In genomic region chr1:191154314-191154713, GRCm38 (mm10) we compare ENCODE assay signal across 20 mouse cellular contexts. TPM values are rescaled to one million over a fixed set of nuclear protein-coding genes. Genes with fewer than 3 reads are reported as not detected.
DNase-seq lines count a peak whose midpoint lies in the region; ATAC-seq lines count a peak whose summit lies in the region.
"Had no signal": no experiment of that assay in that cellular context is flagged by ENCODE, and none has a peak within 500 bp of the region (broad histone marks: within the 10 kb centered on the region; RNA-seq: fewer than 3 reads in every experiment).

No protein-coding gene starts in this region.

- peak; percentile 81 for ATAC-seq in heart, embryonic 12.5 days (ENCODE audit: insufficient number of reproducible peaks, low FRiP score)
- ATAC-seq in kidney, embryonic 15.5 days (replicated peaks; ENCODE audit: low FRiP score) = 0 out of 2 replicates have a peak, but pooled peaks have one; percentile 49
- ATAC-seq in lung, embryonic 16.5 days (ENCODE audit: low read depth) = no peak

- intact Hi-C loops in heart, postnatal 25 days (cut with DNase I) = loop anchor here (5.0 kb wide), 1 partner anchor 123 kb away; no protein-coding TSS in a partner anchor

- H3K4me1 ChIP-seq in heart, embryonic 12.5 days (replicated peaks) = peaks cover 17% of the 10 kb centered on the region
- peaks cover 12% of the 10 kb centered on the region for H3K4me1 ChIP-seq in kidney, embryonic 15.5 days
- peaks cover 6% of the 10 kb centered on the region; the same call in 1 of the 2 replicates for H3K4me1 ChIP-seq in lung, embryonic 16.5 days (replicated peaks; ENCODE audit: control insufficient read depth, insufficient read depth, low read length)

- H3K27me3 ChIP-seq in heart, embryonic 12.5 days (replicated peaks) = no peaks in the 10 kb centered on the region
- no peaks in the 10 kb centered on the region for H3K27me3 ChIP-seq in kidney, embryonic 15.5 days
- no peaks in the 10 kb centered on the region for H3K27me3 ChIP-seq in lung, embryonic 16.5 days (ENCODE audit: control insufficient read depth, insufficient read depth, low read depth, low read length)

- WGBS in heart, embryonic 12.5 days = 18% methylated on average over 3 of the region's 3 CpGs
- WGBS in kidney, embryonic 15.5 days = 23% methylated on average over 3 of the region's 3 CpGs
- 21% methylated on average over 3 of the region's 3 CpGs for WGBS in lung, embryonic 16.5 days

- H3K9me3 ChIP-seq in heart, embryonic 12.5 days (replicated peaks) = peaks cover 18% of the 10 kb centered on the region
- peaks cover 10% of the 10 kb centered on the region; the same call in 1 of the 2 replicates for H3K9me3 ChIP-seq in kidney, embryonic 15.5 days (replicated peaks)
- H3K9me3 ChIP-seq in lung, embryonic 16.5 days (ENCODE audit: control insufficient read depth, low read length) = peaks cover 7% of the 10 kb centered on the region

- no peak overlapping the region for H3K9ac ChIP-seq in heart, embryonic 12.5 days
- no peak overlapping the region for H3K9ac ChIP-seq in kidney, embryonic 15.5 days
- H3K9ac ChIP-seq in lung, embryonic 16.5 days (ENCODE audit: low read length) = no peak overlapping the region

- no peak overlapping the region for H3K4me3 ChIP-seq in heart, embryonic 12.5 days
- H3K4me3 ChIP-seq in kidney, embryonic 15.5 days (replicated peaks) = no peak overlapping the region
- no peak overlapping the region for H3K4me3 ChIP-seq in lung, embryonic 16.5 days (ENCODE audit: low read length)

- H3K4me2 ChIP-seq in heart, embryonic 12.5 days = no peak overlapping the region
- no peak overlapping the region for H3K4me2 ChIP-seq in kidney, embryonic 15.5 days
- no peak overlapping the region for H3K4me2 ChIP-seq in lung, embryonic 16.5 days (ENCODE audit: low read depth, low read length)

- peak overlapping the region; percentile 88 for H3K27ac ChIP-seq in heart, embryonic 12.5 days (ENCODE audit: poor library complexity, severe bottlenecking)
- H3K27ac ChIP-seq in kidney, embryonic 15.5 days = peak overlapping the region; percentile 41
- H3K27ac ChIP-seq in lung, embryonic 16.5 days (ENCODE audit: low read length) = 0 out of 2 replicates have a peak overlapping the region, but pooled peaks have one; percentile 18

- DNase-seq in heart, postnatal 25 days (ENCODE audit: low spot score) = no peak
- DNase-seq in kidney, postnatal 10 days = no peak
- no peak for DNase-seq in lung, adult 18-20 months
- no peak for DNase-seq in adrenal gland, postnatal 36 days
- DNase-seq: adrenal gland, postnatal 10 days; cerebellum, adult 11-12 months; cerebellum, postnatal 25 days; gastrocnemius, postnatal 10 days; kidney, postnatal 4 days; midbrain, embryonic 14.5 days; retina, postnatal 1 day; thymus, postnatal 36 days had no signal

- peaks cover 7% of the 10 kb centered on the region; the same call in 1 of the 2 replicates for H3K36me3 ChIP-seq in heart, embryonic 12.5 days
- H3K36me3 ChIP-seq in kidney, embryonic 15.5 days = no peaks in the 10 kb centered on the region
- H3K36me3 ChIP-seq in lung, embryonic 16.5 days (ENCODE audit: control insufficient read depth, insufficient read depth, low read length) = no peaks in the 10 kb centered on the region

RNA-seq across cellular contexts. Expression of gene Fam71a, which starts 10.3 kb away (rescaled TPM):
- polyA plus RNA-seq in heart, embryonic 12.5 days (2016; fragmentation: Nextera tagmentation; extraction: Ambion mirVana) = not detected in 2 replicates
- total RNA-seq in heart, postnatal 25 days (2021) = not detected
- not detected in 2 replicates for polyA plus RNA-seq in kidney, embryonic 15.5 days (2015; fragmentation: Nextera tagmentation; extraction: Ambion mirVana)
- polyA plus RNA-seq in lung, embryonic 16.5 days (2015; fragmentation: Nextera tagmentation; extraction: Ambion mirVana) = not detected in 2 replicates
- total RNA-seq in adrenal gland, postnatal 36 days (2021) = not detected
- total RNA-seq: adrenal gland, postnatal 10 days; gastrocnemius, postnatal 10 days; layer of hippocampus, postnatal 10 days had no signal
- polyA plus RNA-seq: forebrain, embryonic 11.5 days; frontal cortex, adult 2 months; hindbrain, embryonic 11.5 days; limb, embryonic 14.5 days; midbrain, embryonic 14.5 days had no signal

RNA-seq across cellular contexts. Expression of gene Batf3, which starts 56.7 kb away (rescaled TPM):
- polyA plus RNA-seq in heart, embryonic 12.5 days (2016; fragmentation: Nextera tagmentation; extraction: Ambion mirVana) = 2.4 and 4.8 TPM in 2 replicates
- under 1 TPM; 0.83 to 0.89 TPM for total RNA-seq in heart, postnatal 25 days (2021)
- polyA plus RNA-seq in kidney, embryonic 15.5 days (2015; fragmentation: Nextera tagmentation; extraction: Ambion mirVana) = 12.5 and 13.7 TPM in 2 replicates
- 5.2 and 6.4 TPM in 2 replicates for polyA plus RNA-seq in lung, embryonic 16.5 days (2015; fragmentation: Nextera tagmentation; extraction: Ambion mirVana)
- 1 to 10 TPM; 1.4 to 9.6 TPM for total RNA-seq in adrenal gland, postnatal 36 days (2021)

Comparison
In these comparisons a context has a peak if more than half of its experiments do, and no peak if none do; other contexts are left out.
1. H3K27ac ChIP-seq: peak in every context shown above with its lines; median percentile 88 in heart, embryonic 12.5 days; 41 in kidney, embryonic 15.5 days; 18 in lung, embryonic 16.5 days.